Mouse (Mus musculus): ENCODE data around the gene Spx.

Spx gene

GRCm38 (mm10) chr6:142412906-142413491 lies at the start of gene Spx:
Gene Spx (plus strand): TSS chr6:142413441.
- DNase-seq (ENCODE audit: low read depth): peak; percentile 68

GRCm38 (mm10) chr6:142365742-142366472 lies 47.3 kb upstream of the Spx start:
- peak; percentile 78 for DNase-seq (ENCODE audit: low read depth)

GRCm38 (mm10) chr6:142366473-142367018 lies 46.7 kb upstream of the Spx start:
- peak; percentile 62 for DNase-seq (ENCODE audit: low read depth)

- peak; percentile 92 for DNase-seq (ENCODE audit: low read depth)
Measured at GRCm38 (mm10) chr6:142367565-142367964, 45.7 kb upstream of the Spx start.

GRCm38 (mm10) chr6:142369568-142369967 lies 43.7 kb upstream of the Spx start:
- DNase-seq (ENCODE audit: low read depth): no peak

GRCm38 (mm10) chr6:142377081-142377480 lies 36.2 kb upstream of the Spx start:
- peak; percentile 79 for DNase-seq (ENCODE audit: low read depth)

- no peak for DNase-seq (ENCODE audit: low read depth)
Measured at GRCm38 (mm10) chr6:142378576-142379330, 34.5 kb upstream of the Spx start.

- DNase-seq (ENCODE audit: low read depth): no peak
Measured at GRCm38 (mm10) chr6:142379961-142380360, 33.3 kb upstream of the Spx start.

GRCm38 (mm10) chr6:142381615-142382014 lies 31.6 kb upstream of the Spx start:
- no peak for DNase-seq (ENCODE audit: low read depth)

- DNase-seq (ENCODE audit: low read depth): no peak
Measured at GRCm38 (mm10) chr6:142384521-142384920, 28.7 kb upstream of the Spx start.

- no peak for DNase-seq (ENCODE audit: low read depth)
Measured at GRCm38 (mm10) chr6:142386285-142387010, 26.8 kb upstream of the Spx start.

GRCm38 (mm10) chr6:142387011-142387754 lies 26.1 kb upstream of the Spx start, which contains the start of the genes Recql and Golt1b:
Gene Recql (minus strand): TSS chr6:142387087.
Gene Golt1b (plus strand): TSS chr6:142387221.
- DNase-seq (ENCODE audit: low read depth): peak; percentile 99

- peak; percentile 44 for DNase-seq (ENCODE audit: low read depth)
Measured at GRCm38 (mm10) chr6:142387755-142388271, 25.4 kb upstream of the Spx start.

GRCm38 (mm10) chr6:142389101-142389500 lies 24.1 kb upstream of the Spx start:
- DNase-seq (ENCODE audit: low read depth): peak; percentile 68

- no peak for DNase-seq (ENCODE audit: low read depth)
Measured at GRCm38 (mm10) chr6:142392312-142392711, 20.9 kb upstream of the Spx start.

GRCm38 (mm10) chr6:142394669-142395068 lies 18.6 kb upstream of the Spx start:
- DNase-seq (ENCODE audit: low read depth): no peak

- DNase-seq (ENCODE audit: low read depth): no peak
Measured at GRCm38 (mm10) chr6:142395756-142396155, 17.5 kb upstream of the Spx start.

- peak; percentile 28 for DNase-seq (ENCODE audit: low read depth)
Measured at GRCm38 (mm10) chr6:142411140-142411539, 2.1 kb upstream of the Spx start.

- no peak for DNase-seq (ENCODE audit: low read depth)
Measured at GRCm38 (mm10) chr6:142413845-142414244, 604 bp downstream of the Spx start.

GRCm38 (mm10) chr6:142414597-142414996 lies 1.4 kb downstream of the Spx start:
- no peak for DNase-seq (ENCODE audit: low read depth)

GRCm38 (mm10) chr6:142424976-142425375 lies 11.7 kb downstream of the Spx start:
- no peak for DNase-seq (ENCODE audit: low read depth)

Measured in NIH3T3 (cell line).